Mouse (Mus musculus): ENCODE results near the gene Galnt13. TPM values are rescaled to one million over a fixed set of nuclear protein-coding genes. Genes with fewer than 3 reads are reported as not detected.

Gene Galnt13
- polyA plus RNA-seq (2012; rRNA removed) (not detected in 2 replicates), polyA plus RNA-seq (2014; fragmentation: Nextera tagmentation; extraction: Ambion mirVana) (0.11 TPM in 1 of 2 replicates, not detected in the other)

GRCm38 (mm10) chr2:54435937-54436735, at the start of gene Galnt13:
Gene Galnt13 (plus strand): TSS chr2:54436317.
- H3K27ac ChIP-seq: no peak within 1 kb of the TSS
- H3K4me3 ChIP-seq (ENCODE audit: insufficient read depth in 1 of 2, low read depth in 2 of 2, low read length in 2 of 2): no peak within 1 kb of the TSS
- no peak for TF ChIP-seq CTCF (IDR thresholded peaks at IDR 0.05; ENCODE audit: low read depth)
- TF ChIP-seq EP300 (IDR thresholded peaks at IDR 0.05; ENCODE audit: low read depth): no peak
- 2% methylated on average over 76 of the region's 81 CpGs for WGBS (ENCODE audit: insufficient replicate concordance)
- peak within 1 kb of the TSS; percentile 18; the same call in 1 of the 2 replicates for H3K4me2 ChIP-seq (ENCODE audit: low read depth)
- no peak within 1 kb of the TSS for H3K9ac ChIP-seq (replicated peaks)
- no peaks in the 10 kb centered on the region for H3K9me3 ChIP-seq (ENCODE audit: control insufficient read depth, low read length)
- no peaks in the 10 kb centered on the region for H3K36me3 ChIP-seq (replicated peaks; ENCODE audit: control insufficient read depth, insufficient read depth, low read depth)
- no peak for ATAC-seq (ENCODE audit: insufficient read depth)
- DNase-seq (ENCODE audit: low read depth in 3 of 3, low spot score in 3 of 3): no peak
- no peaks in the 10 kb centered on the region for H3K4me1 ChIP-seq (replicated peaks; ENCODE audit: control insufficient read depth in 2 of 2, insufficient read depth in 2 of 2, low read length in 1 of 2)
- peaks cover 14% of the 10 kb centered on the region for H3K27me3 ChIP-seq (ENCODE audit: control insufficient read depth, insufficient read depth, low read length)

- Histone ChIP-seq H3K4me3 (ENCODE audit: insufficient read depth in 1 of 2, low read depth in 2 of 2, low read length in 2 of 2) (no peak overlapping the region), H3K36me3 (replicated peaks; ENCODE audit: control insufficient read depth, insufficient read depth, low read depth) (no peaks in the 10 kb centered on the region), H3K4me2 (ENCODE audit: low read depth) (no peak overlapping the region), H3K27me3 (ENCODE audit: control insufficient read depth, insufficient read depth, low read length) (peaks cover 3% of the 10 kb centered on the region), H3K9ac (replicated peaks) (no peak overlapping the region), H3K4me1 (replicated peaks; ENCODE audit: control insufficient read depth in 2 of 2, insufficient read depth in 2 of 2, low read length in 1 of 2) (no peaks in the 10 kb centered on the region), H3K27ac (no peak overlapping the region), H3K9me3 (ENCODE audit: control insufficient read depth, low read length) (no peaks in the 10 kb centered on the region)
- no peak for TF ChIP-seq CTCF (IDR thresholded peaks at IDR 0.05; ENCODE audit: low read depth)
- TF ChIP-seq EP300 (IDR thresholded peaks at IDR 0.05; ENCODE audit: low read depth): no peak
- ATAC-seq (ENCODE audit: insufficient read depth) (no peak), DNase-seq (ENCODE audit: low read depth in 3 of 3, low spot score in 3 of 3) (no peak)
- WGBS (ENCODE audit: insufficient replicate concordance): 30% methylated on average over 2 of the region's 2 CpGs
These were observed 5.1 kb upstream of the Galnt13 start for GRCm38 (mm10) chr2:54431060-54431459.

GRCm38 (mm10) chr2:54435380-54435779, 737 bp upstream of the Galnt13 start:
- Histone ChIP-seq H3K27me3 (ENCODE audit: control insufficient read depth, insufficient read depth, low read length) (peaks cover 14% of the 10 kb centered on the region), H3K36me3 (replicated peaks; ENCODE audit: control insufficient read depth, insufficient read depth, low read depth) (no peaks in the 10 kb centered on the region), H3K9me3 (ENCODE audit: control insufficient read depth, low read length) (no peaks in the 10 kb centered on the region), H3K9ac (replicated peaks) (no peak overlapping the region), H3K27ac (no peak overlapping the region), H3K4me3 (ENCODE audit: insufficient read depth in 1 of 2, low read depth in 2 of 2, low read length in 2 of 2) (no peak overlapping the region), H3K4me1 (replicated peaks; ENCODE audit: control insufficient read depth in 2 of 2, insufficient read depth in 2 of 2, low read length in 1 of 2) (no peaks in the 10 kb centered on the region), H3K4me2 (ENCODE audit: low read depth) (no peak overlapping the region)
- ATAC-seq (ENCODE audit: insufficient read depth): no peak
- 41% methylated on average over 10 of the region's 10 CpGs for WGBS (ENCODE audit: insufficient replicate concordance)
- no peak for TF ChIP-seq EP300 (IDR thresholded peaks at IDR 0.05; ENCODE audit: low read depth)
- no peak for TF ChIP-seq CTCF (IDR thresholded peaks at IDR 0.05; ENCODE audit: low read depth)
- no peak for DNase-seq (ENCODE audit: low read depth in 3 of 3, low spot score in 3 of 3)

- Histone ChIP-seq H3K36me3 (replicated peaks; ENCODE audit: control insufficient read depth, insufficient read depth, low read depth) (no peaks in the 10 kb centered on the region), H3K4me2 (ENCODE audit: low read depth) (no peak overlapping the region; the same call in 1 of the 2 replicates), H3K9me3 (ENCODE audit: control insufficient read depth, low read length) (no peaks in the 10 kb centered on the region), H3K9ac (replicated peaks) (no peak overlapping the region), H3K4me3 (ENCODE audit: insufficient read depth in 1 of 2, low read depth in 2 of 2, low read length in 2 of 2) (no peak overlapping the region), H3K27me3 (ENCODE audit: control insufficient read depth, insufficient read depth, low read length) (peaks cover 14% of the 10 kb centered on the region), H3K4me1 (replicated peaks; ENCODE audit: control insufficient read depth in 2 of 2, insufficient read depth in 2 of 2, low read length in 1 of 2) (no peaks in the 10 kb centered on the region), H3K27ac (no peak overlapping the region)
- DNase-seq (ENCODE audit: low read depth in 3 of 3, low spot score in 3 of 3) (no peak), ATAC-seq (ENCODE audit: insufficient read depth) (no peak)
- no peak for TF ChIP-seq EP300 (IDR thresholded peaks at IDR 0.05; ENCODE audit: low read depth)
- TF ChIP-seq CTCF (IDR thresholded peaks at IDR 0.05; ENCODE audit: low read depth): no peak
- 2% methylated on average over 39 of the region's 42 CpGs for WGBS (ENCODE audit: insufficient replicate concordance)
These were observed 801 bp downstream of the Galnt13 start for GRCm38 (mm10) chr2:54436736-54437500.

- Histone ChIP-seq H3K9ac (replicated peaks) (no peak overlapping the region), H3K4me2 (ENCODE audit: low read depth) (no peak overlapping the region), H3K4me1 (replicated peaks; ENCODE audit: control insufficient read depth in 2 of 2, insufficient read depth in 2 of 2, low read length in 1 of 2) (no peaks in the 10 kb centered on the region), H3K27me3 (ENCODE audit: control insufficient read depth, insufficient read depth, low read length) (peaks cover 14% of the 10 kb centered on the region), H3K4me3 (ENCODE audit: insufficient read depth in 1 of 2, low read depth in 2 of 2, low read length in 2 of 2) (no peak overlapping the region), H3K36me3 (replicated peaks; ENCODE audit: control insufficient read depth, insufficient read depth, low read depth) (no peaks in the 10 kb centered on the region), H3K9me3 (ENCODE audit: control insufficient read depth, low read length) (no peaks in the 10 kb centered on the region), H3K27ac (no peak overlapping the region)
- ATAC-seq (ENCODE audit: insufficient read depth): no peak
- WGBS (ENCODE audit: insufficient replicate concordance): 8% methylated on average over 9 of the region's 9 CpGs
- TF ChIP-seq CTCF (IDR thresholded peaks at IDR 0.05; ENCODE audit: low read depth) (no peak), EP300 (IDR thresholded peaks at IDR 0.05; ENCODE audit: low read depth) (no peak)
- no peak for DNase-seq (ENCODE audit: low read depth in 3 of 3, low spot score in 3 of 3)
These were observed 1.3 kb downstream of the Galnt13 start for GRCm38 (mm10) chr2:54437501-54437830.

Measured in liver, embryonic 14.5 days (tissue).